Mouse (Mus musculus) monocyte, adult 5-6 weeks (primary cell): Measurements from ENCODE around the gene Tmem178b. TPM values are rescaled to one million over a fixed set of nuclear protein-coding genes. Genes with fewer than 3 reads are reported as not detected.

Experiments used
- ATAC-seq: fragments of 153-309, 156-312 bp; replicated peaks from 2 replicates; pipeline ENCODE4 v1.8.0; 2017; ENCODE audit warnings: mild to moderate bottlenecking; ENCODE audit not compliant: low TSS enrichment, insufficient number of reproducible peaks, severe bottlenecking, poor library complexity, low FRiP score
- total RNA-seq: library from RNA; stranded (forward); fragments of 200-1000, 200-491, 200-594 nt; gene quantifications from 3 replicates; pipeline ENCODE4 v1.2.3, GENCODE M21; 2017

The Tmem178b gene
- not detected in 3 replicates for total RNA-seq

DNA sequence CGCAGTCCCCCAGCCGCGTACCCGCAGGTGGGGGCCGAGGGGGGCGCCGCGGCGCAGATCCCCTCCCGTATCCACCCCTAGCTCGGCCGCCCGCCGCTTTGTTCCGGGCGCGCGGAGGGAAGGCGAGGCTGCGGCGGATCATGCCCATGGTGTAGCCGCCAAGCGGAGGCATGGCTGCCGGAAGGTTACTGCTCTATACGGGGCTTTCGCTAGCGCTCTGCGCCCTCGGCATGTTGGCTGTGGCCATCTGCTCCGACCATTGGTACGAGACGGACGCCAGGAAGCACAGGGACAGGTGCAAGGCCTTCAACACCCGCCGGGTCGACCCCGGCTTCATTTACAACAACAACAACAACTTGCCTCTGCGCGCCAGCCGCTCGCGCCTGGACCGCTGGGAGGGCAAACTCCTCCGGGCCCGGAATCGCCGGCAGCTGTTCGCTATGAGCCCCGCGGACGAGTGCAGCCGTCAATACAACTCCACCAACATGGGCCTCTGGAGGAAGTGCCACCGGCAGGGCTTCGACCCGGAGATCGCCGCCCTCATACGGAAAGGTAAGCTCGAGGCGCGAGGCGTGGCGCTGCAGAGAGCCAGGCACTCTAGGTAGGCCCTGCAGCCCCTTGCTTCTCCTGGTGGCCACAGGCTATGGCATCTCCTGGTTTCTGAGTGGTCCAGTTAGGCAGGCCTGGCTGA, at the start of gene Tmem178b:
TSS of gene Tmem178b (plus strand) at position 371 of the 691 bp plus-strand sequence.
- ATAC-seq = no peak

- ATAC-seq = no peak
These were observed 44.3 kb upstream of the Tmem178b start for GRCm38 (mm10) chr6:39828736-39829135.

GRCm38 (mm10) chr6:39843698-39844342, 29.3 kb upstream of the Tmem178b start:
- no peak for ATAC-seq

DNA sequence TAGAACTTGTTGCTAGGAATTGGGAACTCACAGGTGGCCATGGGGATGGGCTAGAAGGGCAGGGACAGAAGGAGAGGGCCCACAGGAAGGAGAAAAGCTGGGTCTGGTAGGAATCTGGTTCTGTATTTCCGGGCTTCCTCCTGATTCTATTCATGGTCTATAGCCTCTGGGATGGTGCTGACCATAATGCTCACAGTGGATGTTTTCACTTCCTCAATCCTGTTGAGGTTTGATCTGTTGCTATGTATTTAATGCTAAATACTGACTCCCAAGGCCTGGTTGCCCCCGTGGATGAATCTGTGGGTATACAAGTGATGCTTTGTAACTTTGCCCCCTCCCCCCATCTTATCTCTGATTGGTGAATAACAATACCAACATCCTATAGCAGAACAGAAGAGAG, 25.5 kb upstream of the Tmem178b start:
- no peak for ATAC-seq

GRCm38 (mm10) chr6:39848766-39849165, 24.3 kb upstream of the Tmem178b start:
- no peak for ATAC-seq

DNA sequence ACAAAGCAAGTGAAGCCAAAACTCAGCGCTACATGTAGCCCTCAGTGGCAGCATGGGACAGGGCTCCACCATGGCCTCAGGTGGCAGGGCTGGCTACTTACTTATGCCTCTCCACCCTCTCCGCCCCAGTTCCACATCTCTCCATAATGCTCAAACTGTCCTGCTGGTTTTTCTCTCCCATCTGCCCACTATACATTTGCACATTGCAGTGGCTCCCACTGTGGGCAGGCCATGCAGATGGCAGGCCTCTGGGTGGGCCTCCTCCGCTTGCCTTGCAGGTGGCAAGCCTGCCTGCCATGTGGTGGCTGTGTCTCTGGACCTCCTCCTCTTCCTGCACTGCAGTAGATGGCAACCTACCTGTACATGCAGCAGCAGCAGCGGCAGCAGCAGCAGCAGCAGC, 23.4 kb upstream of the Tmem178b start:
- no peak for ATAC-seq

- ATAC-seq = no peak
These were observed 2.6 kb upstream of the Tmem178b start for GRCm38 (mm10) chr6:39870271-39871135.

DNA sequence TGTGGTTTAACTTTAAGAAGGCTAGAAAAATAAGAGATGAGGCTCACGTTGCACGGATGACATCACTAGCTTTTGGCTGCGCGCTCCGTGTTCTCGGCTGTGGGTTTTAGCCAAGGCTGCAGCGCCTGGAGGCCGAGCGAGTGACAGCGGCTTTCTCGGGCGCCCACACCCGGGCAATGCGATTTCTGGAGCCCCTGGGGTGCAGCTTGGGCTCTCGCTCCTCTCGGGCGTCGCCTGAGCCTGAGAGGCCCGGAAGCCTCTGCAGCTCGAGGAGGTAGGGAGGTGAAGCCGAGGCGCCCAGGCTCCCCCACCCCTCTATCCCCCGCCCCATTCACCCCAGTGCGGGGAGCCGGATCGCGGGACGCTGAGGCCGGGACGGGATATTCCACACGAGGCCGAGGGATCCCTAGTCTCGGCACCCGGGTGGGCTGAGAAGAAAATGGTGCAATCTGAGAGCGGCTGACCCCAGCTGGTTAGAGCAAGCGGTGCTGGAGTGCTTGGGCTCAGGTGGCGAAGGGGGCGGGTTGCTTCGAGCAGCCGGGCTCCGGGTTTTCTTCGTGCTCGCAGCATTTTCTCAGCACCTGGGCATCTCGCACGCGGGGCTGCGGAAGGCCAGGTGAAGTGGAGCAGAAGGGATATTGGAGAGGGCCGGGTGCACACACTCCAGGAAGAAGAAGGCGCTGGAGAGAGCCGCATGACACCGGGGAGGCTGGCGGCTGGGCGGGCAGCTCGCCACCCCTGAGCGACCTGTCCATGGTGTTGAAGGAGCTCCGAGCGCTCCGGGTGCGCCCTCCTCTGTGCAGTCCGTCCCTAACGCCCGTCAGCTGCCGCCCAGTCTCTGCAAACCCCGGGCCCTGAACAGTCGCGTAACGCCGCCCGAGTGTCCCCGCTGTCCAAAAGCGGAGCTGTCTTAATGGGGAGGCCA, 1.4 kb upstream of the Tmem178b start:
- ATAC-seq = no peak

DNA sequence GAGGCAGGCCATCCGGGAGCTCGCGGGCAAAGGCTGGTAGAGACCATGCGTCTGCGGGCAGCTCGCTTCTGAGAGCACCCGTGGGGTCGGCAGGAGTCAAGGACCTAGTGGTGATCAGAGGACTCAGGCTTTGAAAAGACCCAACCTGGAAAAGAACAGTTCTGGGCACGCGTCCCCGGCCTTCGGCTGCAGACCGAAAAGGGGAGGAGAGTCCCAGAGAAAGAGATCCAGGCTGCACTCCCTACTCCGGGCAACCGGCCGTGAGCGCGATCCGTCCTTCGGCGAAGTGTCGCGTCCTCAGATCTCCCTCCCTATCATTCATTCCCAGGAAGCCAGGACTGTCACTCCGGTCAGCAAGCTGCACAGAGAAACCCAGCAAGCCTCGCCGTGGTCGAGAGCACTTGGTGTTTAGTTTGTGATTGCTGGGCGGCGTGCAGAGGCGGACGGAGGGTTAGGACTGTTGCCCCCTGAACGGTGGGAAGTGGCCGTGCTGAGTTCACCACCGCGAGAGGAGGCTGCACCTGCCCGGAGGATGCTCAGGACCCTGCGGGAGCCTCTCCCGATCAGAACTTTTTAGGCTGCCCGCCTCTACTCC, 668 bp upstream of the Tmem178b start:
- ATAC-seq = no peak

- ATAC-seq = no peak
These were observed 2.1 kb downstream of the Tmem178b start for GRCm38 (mm10) chr6:39875186-39875585.

DNA sequence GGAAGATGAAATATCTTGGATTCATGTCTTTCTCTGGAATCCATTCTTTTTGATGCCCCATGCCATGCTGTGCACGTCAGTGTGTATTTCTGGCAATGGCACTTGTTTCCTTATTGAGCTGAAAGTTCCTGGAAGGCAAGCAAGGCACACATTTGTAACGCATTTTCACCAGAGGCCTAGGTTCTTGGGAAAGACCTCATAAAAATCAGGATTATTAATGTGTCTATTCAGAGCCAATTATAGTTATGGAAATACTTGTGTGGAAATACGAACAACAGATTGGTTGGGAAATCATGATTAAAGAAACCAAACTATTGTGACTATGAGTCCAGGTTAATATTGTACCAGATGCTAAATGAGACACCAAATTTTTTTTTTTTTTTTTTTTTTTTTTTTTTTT, 3.4 kb downstream of the Tmem178b start:
- ATAC-seq = no peak

- no peak for ATAC-seq
These were observed 17.7 kb downstream of the Tmem178b start for GRCm38 (mm10) chr6:39890811-39891210.

DNA sequence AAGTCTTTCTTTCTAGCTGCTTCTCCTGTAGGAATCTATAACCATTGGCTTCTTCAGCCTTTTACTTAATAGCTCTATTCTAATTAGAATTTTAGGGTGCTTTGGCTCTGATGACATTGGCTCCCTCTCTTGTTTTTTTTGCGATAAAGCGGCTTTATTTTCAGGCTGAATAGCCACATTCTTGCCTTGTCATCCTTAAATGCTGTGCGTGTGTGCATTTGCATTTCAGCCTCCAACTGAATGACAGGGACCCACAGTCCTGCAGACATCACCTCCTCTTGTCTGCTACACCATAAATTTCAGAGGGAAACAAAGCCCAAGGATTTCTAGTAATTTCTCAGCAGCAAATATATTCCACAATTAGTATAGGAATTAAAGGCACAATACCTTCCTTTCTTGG, 23.4 kb downstream of the Tmem178b start:
- no peak for ATAC-seq

DNA sequence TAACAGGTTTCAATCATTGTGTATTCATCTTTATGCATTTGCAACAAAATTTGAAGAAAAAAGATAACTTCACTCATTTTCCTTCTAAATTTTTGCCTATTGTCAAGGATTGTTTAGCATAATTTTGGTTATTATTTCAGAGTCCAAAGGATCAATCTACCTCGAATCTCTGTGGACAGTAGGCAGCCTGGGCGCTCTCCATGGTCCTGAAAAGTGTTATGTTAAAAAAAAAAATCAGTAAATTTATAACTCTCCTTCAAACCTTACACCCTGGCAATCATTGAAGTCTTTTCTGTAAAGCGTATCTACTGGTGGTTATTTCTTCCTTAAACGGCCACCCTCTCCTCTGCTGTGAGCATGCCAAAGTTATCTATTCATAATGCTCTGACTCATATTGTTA, 26.2 kb downstream of the Tmem178b start:
- no peak for ATAC-seq

DNA sequence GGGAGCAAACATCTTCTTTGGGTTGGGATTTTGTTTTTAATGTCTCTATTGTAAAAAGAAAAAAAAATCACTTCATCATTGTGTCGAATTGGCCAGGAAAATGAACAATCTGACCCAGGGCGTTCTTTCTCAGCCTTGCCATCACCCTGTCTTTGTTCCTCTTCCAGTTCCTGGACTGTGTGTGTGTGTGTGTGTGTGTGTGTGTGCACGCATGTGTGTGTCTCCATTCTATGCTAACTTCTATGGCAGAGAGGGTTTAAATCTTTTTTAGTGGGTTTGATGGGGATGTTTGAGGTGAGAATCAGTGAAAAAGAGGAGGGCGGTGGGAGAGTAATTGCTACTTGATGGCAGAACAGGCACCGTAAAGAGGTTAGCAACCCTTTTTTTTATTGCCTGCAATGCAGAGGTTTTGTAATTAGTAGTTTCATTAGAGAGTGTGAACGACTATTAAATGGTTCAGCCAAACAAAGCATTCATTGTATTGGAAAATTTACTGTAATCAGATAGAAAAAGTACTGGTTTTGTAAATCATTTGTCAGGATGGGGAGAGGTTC, 30.2 kb downstream of the Tmem178b start:
- ATAC-seq = no peak

DNA sequence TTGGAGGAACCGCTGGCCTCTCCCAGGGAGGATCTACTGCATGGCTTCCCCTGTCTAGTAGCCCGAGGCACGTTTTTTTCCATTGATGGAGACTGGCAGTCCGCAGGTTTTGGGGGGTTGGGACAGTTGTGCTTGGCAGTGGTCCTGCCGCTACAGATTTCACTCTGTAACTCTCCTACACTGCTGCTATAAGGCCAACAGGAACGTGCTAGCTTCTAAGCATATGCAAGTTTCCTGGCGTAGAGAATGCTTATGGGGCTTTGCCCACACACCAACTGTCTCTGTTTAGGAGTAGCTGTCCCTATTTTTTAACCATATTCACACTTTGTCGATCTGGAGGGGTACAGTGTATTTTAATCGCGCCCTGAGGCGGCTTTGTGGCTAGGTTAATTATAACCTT, 30.8 kb downstream of the Tmem178b start:
- ATAC-seq = no peak

DNA sequence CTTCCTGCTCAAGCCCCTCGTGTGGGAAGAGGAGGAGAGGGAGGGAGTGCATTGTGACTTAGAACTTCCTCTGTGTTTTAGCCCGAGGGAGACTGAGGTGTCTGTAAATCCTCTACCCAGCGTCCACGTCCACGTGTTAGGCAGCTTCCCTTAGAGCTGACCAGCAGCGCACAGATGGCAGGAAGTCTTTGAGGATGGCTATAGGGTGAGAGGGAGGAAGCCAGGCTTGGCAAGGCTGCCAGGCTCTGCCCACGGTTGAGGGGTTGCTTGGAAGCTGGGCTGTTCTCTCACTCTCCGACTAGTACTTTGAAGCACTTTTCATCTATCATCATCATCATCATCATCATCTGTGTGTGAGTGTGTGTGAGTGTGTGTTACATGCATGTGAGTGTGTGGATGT, 41.9 kb downstream of the Tmem178b start:
- ATAC-seq = no peak

GRCm38 (mm10) chr6:39915636-39916281, 42.7 kb downstream of the Tmem178b start:
- no peak for ATAC-seq
